Mouse (Mus musculus): ENCODE results near the gene Arhgap45. TPM values are rescaled to one million over a fixed set of nuclear protein-coding genes. Genes with fewer than 3 reads are reported as not detected.

The Arhgap45 gene
- polyA plus RNA-seq (2012; rRNA removed) = 6.6 and 7.2 TPM in 2 replicates

- Histone ChIP-seq H3K4me1 (ENCODE audit: control insufficient read depth, insufficient read depth, low read length) (no peaks in the 10 kb centered on the region), H3K27ac (ENCODE audit: insufficient read depth, low read length) (no peak within 1 kb of the TSS), H3K4me3 (ENCODE audit: insufficient read depth, low read length) (peak within 1 kb of the TSS; percentile 28; the same call in 1 of the 2 replicates)
- no peak for TF ChIP-seq POLR2A (IDR thresholded peaks at IDR 0.05; ENCODE audit: extremely low read depth, insufficient read depth, low read length)
- no peak for TF ChIP-seq CTCF (IDR thresholded peaks at IDR 0.05; ENCODE audit: extremely low read depth, insufficient read depth, low read length)
These were observed at the start of gene Arhgap45 for GRCm38 (mm10) chr10:80016511-80016910. Gene Arhgap45, plus strand, starts transcription at chr10:80016653.

DNA sequence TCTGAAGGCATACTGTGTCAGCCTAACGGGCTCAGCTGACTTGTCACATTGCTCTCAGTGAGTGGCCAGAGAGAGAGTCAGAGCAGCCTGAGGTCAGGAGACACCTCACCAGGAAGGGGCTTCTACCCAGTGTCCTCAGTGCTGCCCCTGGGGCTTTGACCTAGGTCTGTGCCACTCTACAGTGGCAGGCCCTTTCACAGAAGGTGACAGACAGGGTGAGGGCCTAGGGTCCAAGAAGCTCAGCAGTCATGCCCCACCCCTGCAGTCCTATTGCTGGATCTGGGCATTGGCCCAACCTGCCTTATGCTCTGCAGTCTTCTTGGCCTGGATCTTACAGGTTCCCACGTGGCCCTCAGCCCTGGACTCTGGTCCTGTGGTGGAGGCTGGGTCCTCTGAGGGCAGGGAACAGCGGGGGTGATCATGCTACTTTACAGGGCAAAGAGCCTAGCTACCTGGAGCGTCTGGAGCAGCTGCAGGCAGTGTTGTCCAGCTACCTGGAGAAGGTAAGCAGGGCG lies 49.5 kb upstream of the Arhgap45 start:
- TF ChIP-seq CTCF (IDR thresholded peaks at IDR 0.05; ENCODE audit: extremely low read depth, insufficient read depth, low read length) = no peak
- TF ChIP-seq POLR2A (IDR thresholded peaks at IDR 0.05; ENCODE audit: extremely low read depth, insufficient read depth, low read length) = no peak
- H3K4me3 ChIP-seq (ENCODE audit: insufficient read depth, low read length) = no peak overlapping the region
- no peaks in the 10 kb centered on the region for H3K4me1 ChIP-seq (ENCODE audit: control insufficient read depth, insufficient read depth, low read length)
- no peak overlapping the region for H3K27ac ChIP-seq (ENCODE audit: insufficient read depth, low read length)

DNA sequence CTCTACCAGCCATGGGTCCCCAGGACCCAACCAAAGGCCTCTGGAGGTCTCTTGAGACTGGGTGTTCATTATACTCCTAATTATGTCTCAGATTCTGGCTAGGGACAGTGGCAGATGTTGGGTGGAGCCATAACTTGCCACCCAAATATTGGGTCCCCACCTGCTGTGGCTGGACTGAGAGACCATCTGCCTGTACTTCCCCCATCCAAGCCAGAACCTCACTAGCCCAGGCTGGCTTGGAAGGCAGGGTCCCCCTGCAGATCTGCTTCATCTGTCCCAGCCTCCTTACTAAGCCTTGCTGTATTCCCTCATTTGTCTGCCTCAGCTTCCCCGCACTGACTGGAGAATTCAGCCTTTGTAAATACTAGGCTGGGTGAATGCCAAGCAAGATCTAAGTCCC lies 48.3 kb upstream of the Arhgap45 start:
- Histone ChIP-seq H3K27ac (ENCODE audit: insufficient read depth, low read length) (no peak overlapping the region), H3K4me1 (ENCODE audit: control insufficient read depth, insufficient read depth, low read length) (no peaks in the 10 kb centered on the region), H3K4me3 (ENCODE audit: insufficient read depth, low read length) (no peak overlapping the region)
- TF ChIP-seq CTCF (IDR thresholded peaks at IDR 0.05; ENCODE audit: extremely low read depth, insufficient read depth, low read length) = no peak
- TF ChIP-seq POLR2A (IDR thresholded peaks at IDR 0.05; ENCODE audit: extremely low read depth, insufficient read depth, low read length) = no peak

DNA sequence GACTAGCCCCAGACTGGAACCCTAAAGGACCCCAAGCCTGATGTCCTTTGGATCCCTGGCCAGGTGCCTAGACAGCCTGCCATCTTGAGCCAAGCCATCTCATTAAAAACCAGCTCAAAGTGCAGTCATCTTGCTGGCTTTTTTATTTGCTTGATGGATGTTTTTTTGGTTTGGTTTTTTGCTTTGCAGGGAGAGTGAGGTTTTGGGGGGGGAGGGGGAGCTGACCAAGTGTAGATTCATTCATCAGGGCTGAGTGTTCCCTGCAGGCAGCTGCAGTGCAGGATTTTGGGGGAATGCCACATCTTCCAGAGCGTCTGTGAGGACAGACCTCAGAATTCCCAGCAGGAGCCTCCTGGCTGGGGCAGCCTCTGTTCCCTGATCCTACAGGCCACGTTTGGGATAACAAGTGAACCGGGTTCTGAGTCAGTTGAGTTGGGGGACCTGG lies 47.3 kb upstream of the Arhgap45 start:
- H3K27ac ChIP-seq (ENCODE audit: insufficient read depth, low read length) = no peak overlapping the region
- no peak overlapping the region for H3K4me3 ChIP-seq (ENCODE audit: insufficient read depth, low read length)
- no peaks in the 10 kb centered on the region for H3K4me1 ChIP-seq (ENCODE audit: control insufficient read depth, insufficient read depth, low read length)
- no peak for TF ChIP-seq CTCF (IDR thresholded peaks at IDR 0.05; ENCODE audit: extremely low read depth, insufficient read depth, low read length)
- no peak for TF ChIP-seq POLR2A (IDR thresholded peaks at IDR 0.05; ENCODE audit: extremely low read depth, insufficient read depth, low read length)

DNA sequence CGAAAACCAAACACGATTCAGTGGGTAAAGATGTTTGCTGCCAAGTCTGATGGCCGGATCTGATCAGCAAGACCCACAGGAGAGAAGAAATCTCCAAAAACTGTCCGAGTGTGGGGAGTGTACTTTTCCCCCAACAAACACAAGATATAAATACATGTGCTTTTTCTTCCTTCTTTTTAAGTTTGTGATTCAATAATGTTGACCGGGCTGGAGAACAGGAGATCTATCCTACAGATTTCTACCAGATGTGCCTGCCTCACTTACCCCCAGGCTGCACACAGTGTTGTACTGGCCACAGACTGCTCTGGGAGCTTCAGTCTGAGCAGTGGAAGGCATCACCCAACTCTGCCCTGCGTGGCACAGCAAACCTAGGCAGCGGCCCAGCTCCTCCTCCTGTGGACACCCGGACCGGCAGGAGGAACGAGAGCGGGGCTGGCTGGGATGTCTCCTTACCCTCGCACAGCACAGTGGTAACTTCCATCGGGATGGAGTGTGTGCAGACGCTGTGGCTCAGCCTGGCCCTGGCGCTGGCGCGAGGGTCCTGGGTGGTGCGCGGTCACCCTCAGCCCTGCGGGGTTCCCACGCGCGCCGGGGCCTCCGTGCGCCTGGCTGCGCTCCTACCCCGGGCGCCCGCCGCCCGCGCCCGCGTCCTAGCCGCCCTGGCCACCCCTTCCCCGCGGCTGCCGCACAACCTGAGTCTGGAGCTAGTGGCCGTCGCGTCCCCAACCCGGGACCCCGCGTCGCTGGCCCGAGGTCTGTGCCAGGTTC lies 45.9 kb upstream of the Arhgap45 start, which contains the start of gene Grin3b:
TSS of gene Grin3b (plus strand) at position 301 of the 768 bp plus-strand sequence.
- no peaks in the 10 kb centered on the region for H3K4me1 ChIP-seq (ENCODE audit: control insufficient read depth, insufficient read depth, low read length)
- TF ChIP-seq POLR2A (IDR thresholded peaks at IDR 0.05; ENCODE audit: extremely low read depth, insufficient read depth, low read length) = no peak
- no peak for TF ChIP-seq CTCF (IDR thresholded peaks at IDR 0.05; ENCODE audit: extremely low read depth, insufficient read depth, low read length)
- no peak within 1 kb of the TSS for H3K4me3 ChIP-seq (ENCODE audit: insufficient read depth, low read length)
- no peak within 1 kb of the TSS for H3K27ac ChIP-seq (ENCODE audit: insufficient read depth, low read length)

DNA sequence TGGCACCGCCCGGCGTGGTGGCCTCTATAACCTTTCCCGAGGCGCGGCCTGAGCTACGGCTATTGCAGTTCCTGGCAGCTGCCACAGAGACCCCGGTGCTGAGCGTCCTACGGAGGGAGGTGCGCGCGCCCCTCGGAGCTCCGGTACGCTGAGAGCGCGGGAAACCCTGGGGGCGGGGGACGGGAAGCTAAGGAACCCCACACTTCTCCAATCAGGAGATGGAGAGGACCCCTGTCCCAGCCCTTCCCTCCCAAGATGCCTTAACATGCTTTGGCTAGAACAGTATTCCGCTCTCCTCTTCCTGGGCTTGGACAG lies 45.3 kb upstream of the Arhgap45 start:
- H3K27ac ChIP-seq (ENCODE audit: insufficient read depth, low read length) = no peak overlapping the region
- no peaks in the 10 kb centered on the region for H3K4me1 ChIP-seq (ENCODE audit: control insufficient read depth, insufficient read depth, low read length)
- no peak for TF ChIP-seq POLR2A (IDR thresholded peaks at IDR 0.05; ENCODE audit: extremely low read depth, insufficient read depth, low read length)
- no peak for TF ChIP-seq CTCF (IDR thresholded peaks at IDR 0.05; ENCODE audit: extremely low read depth, insufficient read depth, low read length)
- H3K4me3 ChIP-seq (ENCODE audit: insufficient read depth, low read length) = no peak overlapping the region

DNA sequence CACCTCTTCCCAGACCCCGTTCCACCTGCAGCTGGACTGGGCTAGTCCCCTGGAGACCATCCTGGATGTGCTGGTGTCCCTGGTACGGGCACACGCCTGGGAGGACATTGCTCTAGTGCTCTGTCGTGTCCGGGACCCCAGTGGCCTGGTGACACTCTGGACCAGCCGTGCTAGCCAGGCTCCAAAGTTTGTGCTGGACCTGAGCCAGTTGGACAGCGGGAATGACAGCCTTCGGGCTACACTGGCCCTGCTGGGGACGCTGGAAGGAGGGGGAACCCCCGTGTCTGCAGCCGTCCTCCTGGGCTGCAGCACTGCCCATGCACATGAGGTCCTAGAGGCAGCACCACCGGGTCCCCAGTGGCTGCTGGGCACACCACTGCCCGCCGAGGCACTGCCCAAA lies 43.6 kb upstream of the Arhgap45 start:
- H3K4me1 ChIP-seq (ENCODE audit: control insufficient read depth, insufficient read depth, low read length) = no peaks in the 10 kb centered on the region
- TF ChIP-seq CTCF (IDR thresholded peaks at IDR 0.05; ENCODE audit: extremely low read depth, insufficient read depth, low read length) (no peak), POLR2A (IDR thresholded peaks at IDR 0.05; ENCODE audit: extremely low read depth, insufficient read depth, low read length) (no peak)
- H3K4me3 ChIP-seq (ENCODE audit: insufficient read depth, low read length) = no peak overlapping the region
- no peak overlapping the region for H3K27ac ChIP-seq (ENCODE audit: insufficient read depth, low read length)

- no peaks in the 10 kb centered on the region for H3K4me1 ChIP-seq (ENCODE audit: control insufficient read depth, insufficient read depth, low read length)
- H3K4me3 ChIP-seq (ENCODE audit: insufficient read depth, low read length) = no peak overlapping the region
- no peak for TF ChIP-seq CTCF (IDR thresholded peaks at IDR 0.05; ENCODE audit: extremely low read depth, insufficient read depth, low read length)
- no peak for TF ChIP-seq POLR2A (IDR thresholded peaks at IDR 0.05; ENCODE audit: extremely low read depth, insufficient read depth, low read length)
- no peak overlapping the region for H3K27ac ChIP-seq (ENCODE audit: insufficient read depth, low read length)
These were observed 42.4 kb upstream of the Arhgap45 start for GRCm38 (mm10) chr10:79974087-79974486.

- H3K4me3 ChIP-seq (ENCODE audit: insufficient read depth, low read length) = no peak overlapping the region
- H3K27ac ChIP-seq (ENCODE audit: insufficient read depth, low read length) = no peak overlapping the region
- H3K4me1 ChIP-seq (ENCODE audit: control insufficient read depth, insufficient read depth, low read length) = no peaks in the 10 kb centered on the region
- TF ChIP-seq CTCF (IDR thresholded peaks at IDR 0.05; ENCODE audit: extremely low read depth, insufficient read depth, low read length) (no peak), POLR2A (IDR thresholded peaks at IDR 0.05; ENCODE audit: extremely low read depth, insufficient read depth, low read length) (no peak)
These were observed 41.8 kb upstream of the Arhgap45 start for GRCm38 (mm10) chr10:79974668-79975067.
